Comparison of ENCODE assay signal across 13 mouse cellular contexts in genomic region chr8:94819671-94820179, GRCm38 (mm10). TPM values are rescaled to one million over a fixed set of nuclear protein-coding genes. Genes with fewer than 3 reads are reported as not detected.
"Had no signal": no experiment of that assay in that cellular context is flagged by ENCODE, and none has a peak within 500 bp of the region (broad histone marks: within the 10 kb centered on the region; RNA-seq: fewer than 3 reads in every experiment).

No protein-coding gene starts in this region.

- ATAC-seq: intestine, embryonic 15.5 days had no signal

- DNase-seq: kidney, adult 18-20 months; kidney, postnatal 25 days; lung, adult 18-20 months; midbrain, embryonic 14.5 days; right cerebral cortex, postnatal 14 days; thymus, postnatal 36 days had no signal

- H3K4me2 ChIP-seq: intestine, embryonic 15.5 days; limb, embryonic 12.5 days; neural tube, embryonic 13.5 days; stomach, embryonic 15.5 days had no signal

- H3K27me3 ChIP-seq: intestine, embryonic 15.5 days; limb, embryonic 12.5 days; neural tube, embryonic 13.5 days; stomach, embryonic 15.5 days had no signal

- H3K9ac ChIP-seq: intestine, embryonic 15.5 days; limb, embryonic 12.5 days; neural tube, embryonic 13.5 days; stomach, embryonic 15.5 days had no signal

- H3K4me3 ChIP-seq: intestine, embryonic 15.5 days; limb, embryonic 12.5 days; neural tube, embryonic 13.5 days; stomach, embryonic 15.5 days had no signal

- H3K4me1 ChIP-seq: intestine, embryonic 15.5 days; limb, embryonic 12.5 days; neural tube, embryonic 13.5 days; stomach, embryonic 15.5 days had no signal

- H3K9me3 ChIP-seq: intestine, embryonic 15.5 days; limb, embryonic 12.5 days; neural tube, embryonic 13.5 days; stomach, embryonic 15.5 days had no signal

- H3K27ac ChIP-seq: intestine, embryonic 15.5 days; limb, embryonic 12.5 days; neural tube, embryonic 13.5 days; stomach, embryonic 15.5 days had no signal

RNA-seq across cellular contexts. Expression of gene Ccl17, which starts 9.5 kb away (rescaled TPM):
- polyA plus RNA-seq: intestine, embryonic 15.5 days; kidney, embryonic 14.5 days; limb, embryonic 12.5 days; lung, embryonic 16.5 days; midbrain, embryonic 14.5 days; neural tube, embryonic 13.5 days; spleen, adult 2 months; stomach, embryonic 15.5 days had no signal
